Mouse (Mus musculus): ENCODE data around the gene Gdpd5. TPM values are rescaled to one million over a fixed set of nuclear protein-coding genes. Genes with fewer than 3 reads are reported as not detected.

Gdpd5 gene
- polyA plus RNA-seq, 1 experiment from 2014 or later = 53.3 TPM

GRCm38 (mm10) chr7:99395908-99396616 lies 14.8 kb downstream of the Gdpd5 start:
- Histone ChIP-seq H3K36me3 (replicated peaks) (0 out of 2 replicates have a peak, but pooled peaks cover 3% of the 10 kb centered on the region), H3K4me2 (no peak overlapping the region), H3K9me3 (no peaks in the 10 kb centered on the region), H3K9ac (no peak overlapping the region), H3K4me1 (peaks cover 9% of the 10 kb centered on the region; the same call in 1 of the 2 replicates), H3K27ac (no peak overlapping the region), H3K27me3 (replicated peaks) (no peaks in the 10 kb centered on the region), H3K4me3 (no peak overlapping the region)
- no peak; the same call in 1 of the 2 replicates for ATAC-seq (replicated peaks)
- 57% methylated on average over 11 of the region's 11 CpGs for WGBS

DNA sequence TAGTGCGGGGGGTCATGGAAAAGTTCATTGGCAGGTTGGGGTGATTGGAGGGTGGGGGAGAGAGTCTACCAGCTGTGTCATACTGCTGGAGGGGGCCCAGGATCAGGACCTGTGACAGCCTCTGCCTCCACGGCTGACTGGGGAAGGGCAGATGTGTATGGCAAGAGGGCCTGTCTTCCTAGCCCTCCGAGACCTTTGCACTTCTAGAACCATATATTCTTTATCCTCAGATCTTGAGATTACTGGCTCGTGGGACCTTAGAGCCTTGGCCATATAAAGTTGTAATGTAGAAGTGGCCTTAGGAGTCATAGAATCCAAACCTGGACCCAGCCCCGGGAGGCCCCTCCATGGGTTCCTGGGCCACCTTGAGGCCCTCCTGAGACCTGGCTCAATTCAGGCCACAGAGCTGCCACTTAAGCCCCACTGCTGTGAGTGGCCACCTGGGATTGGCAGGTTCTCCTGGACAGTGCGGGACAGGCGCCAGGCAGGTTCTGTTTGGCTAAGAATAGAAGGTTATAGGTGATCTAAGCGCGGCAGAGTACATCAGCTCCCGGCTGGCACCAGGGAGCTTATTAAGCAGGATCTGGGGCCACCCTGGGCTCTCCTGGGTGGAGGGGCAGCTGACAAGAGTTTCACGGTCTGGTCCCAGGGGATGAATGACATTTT lies 15.9 kb downstream of the Gdpd5 start:
- 71% methylated on average over 11 of the region's 11 CpGs for WGBS
- Histone ChIP-seq H3K9me3 (no peaks in the 10 kb centered on the region), H3K4me1 (peaks cover 9% of the 10 kb centered on the region; the same call in 1 of the 2 replicates), H3K4me3 (no peak overlapping the region), H3K27ac (no peak overlapping the region), H3K36me3 (replicated peaks) (0 out of 2 replicates have a peak, but pooled peaks cover 3% of the 10 kb centered on the region), H3K4me2 (no peak overlapping the region), H3K27me3 (replicated peaks) (no peaks in the 10 kb centered on the region), H3K9ac (no peak overlapping the region)
- no peak for ATAC-seq (replicated peaks)

DNA sequence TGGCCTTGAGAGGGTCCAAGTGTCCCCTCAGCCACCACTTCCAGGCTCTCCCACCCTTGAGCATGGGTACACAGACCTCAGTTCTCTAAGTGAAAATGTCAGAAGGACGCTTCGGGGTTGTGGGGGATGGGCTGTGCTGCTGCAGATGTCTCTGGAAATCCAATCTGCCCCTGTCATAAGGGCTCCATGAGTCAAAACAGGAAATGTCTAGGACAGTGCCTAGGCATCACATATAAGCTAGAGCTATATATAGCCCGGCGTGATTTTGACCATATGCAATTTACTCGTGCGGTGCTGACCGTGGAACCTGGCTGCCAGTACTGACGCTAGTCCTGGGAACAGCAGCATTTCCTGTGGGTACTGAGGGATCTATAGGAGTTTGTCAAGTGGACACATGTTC lies 20.2 kb downstream of the Gdpd5 start:
- peaks cover 4% of the 10 kb centered on the region; the same call in 1 of the 2 replicates for H3K4me1 ChIP-seq
- no peaks in the 10 kb centered on the region for H3K27me3 ChIP-seq (replicated peaks)
- WGBS = 81% methylated on average over 8 of the region's 8 CpGs
- no peak for ATAC-seq (replicated peaks)
- H3K36me3 ChIP-seq (replicated peaks) = peaks cover 8% of the 10 kb centered on the region; the same call in 1 of the 2 replicates
- no peak overlapping the region for H3K4me3 ChIP-seq
- no peak overlapping the region for H3K4me2 ChIP-seq
- no peak overlapping the region for H3K27ac ChIP-seq
- no peaks in the 10 kb centered on the region for H3K9me3 ChIP-seq
- no peak overlapping the region for H3K9ac ChIP-seq

DNA sequence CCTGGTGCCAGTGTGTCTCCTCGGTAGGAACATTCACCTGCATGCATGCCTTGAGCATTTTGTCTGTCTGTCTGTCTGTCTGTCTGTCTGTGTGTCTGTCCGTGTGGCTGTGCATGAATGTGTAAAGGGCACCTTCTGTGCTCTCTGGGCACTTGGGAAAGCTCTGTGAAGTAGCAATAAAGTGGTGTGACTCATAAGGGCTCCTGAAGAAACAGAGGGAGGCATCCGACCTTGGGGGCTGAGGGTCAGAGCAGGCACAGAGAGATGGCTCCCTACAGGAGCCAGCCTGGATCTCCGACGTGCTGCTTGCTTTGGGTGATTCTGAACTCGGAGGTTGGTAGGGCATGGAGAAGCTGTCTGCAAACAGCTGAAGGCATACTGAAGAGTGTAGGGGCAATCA lies 21.3 kb downstream of the Gdpd5 start:
- Histone ChIP-seq H3K27me3 (replicated peaks) (no peaks in the 10 kb centered on the region), H3K36me3 (replicated peaks) (peaks cover 8% of the 10 kb centered on the region; the same call in 1 of the 2 replicates), H3K9me3 (no peaks in the 10 kb centered on the region), H3K9ac (no peak overlapping the region), H3K4me1 (no peaks in the 10 kb centered on the region), H3K27ac (no peak overlapping the region), H3K4me2 (no peak overlapping the region), H3K4me3 (no peak overlapping the region)
- WGBS = 82% methylated on average over 6 of the region's 6 CpGs
- no peak for ATAC-seq (replicated peaks)

DNA sequence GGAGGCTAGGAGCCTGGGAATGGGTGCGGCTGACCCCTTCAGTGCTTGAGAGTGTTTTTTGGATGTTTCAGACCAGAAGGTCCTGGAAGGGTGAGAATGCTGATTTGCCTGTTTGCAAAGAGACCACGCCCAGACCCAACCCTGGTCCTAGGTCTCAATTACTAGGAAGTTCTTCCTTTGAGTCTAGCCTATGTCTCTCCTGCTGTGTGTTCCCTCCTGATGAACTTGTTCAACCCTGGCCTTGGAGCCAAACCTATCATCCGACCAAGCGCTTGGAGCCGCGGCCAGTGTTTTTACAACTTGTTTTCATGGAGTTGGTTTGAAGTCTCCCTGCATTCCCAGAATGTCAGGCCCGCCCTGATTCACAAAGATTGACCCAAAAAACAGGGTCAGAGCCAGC lies 22.0 kb downstream of the Gdpd5 start:
- no peaks in the 10 kb centered on the region for H3K27me3 ChIP-seq (replicated peaks)
- H3K9ac ChIP-seq = no peak overlapping the region
- ATAC-seq (replicated peaks) = no peak
- no peaks in the 10 kb centered on the region for H3K9me3 ChIP-seq
- H3K36me3 ChIP-seq (replicated peaks) = peaks cover 8% of the 10 kb centered on the region; the same call in 1 of the 2 replicates
- H3K4me2 ChIP-seq = no peak overlapping the region
- WGBS = 88% methylated on average over 7 of the region's 7 CpGs
- no peak overlapping the region for H3K4me3 ChIP-seq
- no peak overlapping the region for H3K27ac ChIP-seq
- H3K4me1 ChIP-seq = no peaks in the 10 kb centered on the region

DNA sequence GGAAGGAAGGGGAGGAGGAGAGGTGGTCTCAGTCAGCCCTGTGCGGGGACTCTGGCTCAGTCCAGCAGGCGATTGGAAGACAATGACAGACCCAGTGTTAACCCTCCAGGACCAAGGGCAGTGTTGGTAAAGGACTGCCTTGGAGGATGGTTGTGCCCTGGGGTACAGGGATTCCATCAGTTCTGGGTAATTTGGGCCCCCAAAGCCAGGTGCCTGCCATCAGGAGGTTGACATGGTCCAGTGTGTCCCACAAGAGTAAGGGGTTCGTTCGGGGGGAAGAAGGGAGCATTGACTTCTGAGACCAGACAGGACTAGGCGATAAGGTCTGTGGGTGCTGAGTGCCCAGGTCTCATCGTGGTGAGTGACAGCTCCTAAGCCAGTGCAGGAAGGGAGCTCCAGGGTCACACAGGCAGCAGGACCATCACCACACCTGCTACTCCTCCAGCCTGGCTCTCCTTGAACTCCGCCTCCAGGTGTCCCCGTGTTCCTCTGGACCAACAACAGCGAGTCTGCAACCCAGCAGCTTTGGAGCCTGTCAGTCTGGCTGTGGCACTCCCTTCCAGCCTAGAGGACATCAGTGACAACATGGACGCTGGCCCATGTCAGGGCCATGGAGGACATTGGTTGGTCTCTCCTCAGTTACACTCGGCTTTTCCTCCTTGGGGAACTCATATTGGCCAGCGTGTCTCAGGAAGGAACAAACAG lies 23.0 kb downstream of the Gdpd5 start:
- ATAC-seq (replicated peaks) = no peak
- no peaks in the 10 kb centered on the region for H3K4me1 ChIP-seq
- H3K27ac ChIP-seq = no peak overlapping the region
- H3K9ac ChIP-seq = no peak overlapping the region
- H3K4me3 ChIP-seq = no peak overlapping the region
- H3K9me3 ChIP-seq = no peaks in the 10 kb centered on the region
- 75% methylated on average over 12 of the region's 12 CpGs for WGBS
- H3K4me2 ChIP-seq = no peak overlapping the region
- no peaks in the 10 kb centered on the region for H3K27me3 ChIP-seq (replicated peaks)
- H3K36me3 ChIP-seq (replicated peaks) = peaks cover 8% of the 10 kb centered on the region; the same call in 1 of the 2 replicates

- ATAC-seq (replicated peaks) = no peak
- H3K4me3 ChIP-seq = no peak overlapping the region
Measured at GRCm38 (mm10) chr7:99405386-99406155, 24.4 kb downstream of the Gdpd5 start.

GRCm38 (mm10) chr7:99407598-99407997 lies 26.4 kb downstream of the Gdpd5 start:
- H3K27me3 ChIP-seq (replicated peaks) = no peaks in the 10 kb centered on the region
- no peaks in the 10 kb centered on the region for H3K4me1 ChIP-seq
- no peak overlapping the region for H3K4me3 ChIP-seq
- no peaks in the 10 kb centered on the region for H3K9me3 ChIP-seq
- H3K27ac ChIP-seq = no peak overlapping the region
- peaks cover 5% of the 10 kb centered on the region; the same call in 1 of the 2 replicates for H3K36me3 ChIP-seq (replicated peaks)
- no peak for ATAC-seq (replicated peaks)
- WGBS = 85% methylated on average over 2 of the region's 2 CpGs
- no peak overlapping the region for H3K9ac ChIP-seq
- no peak overlapping the region for H3K4me2 ChIP-seq

More at GRCm38 (mm10) chr7:99405386-99406155, 24.4 kb downstream of the Gdpd5 start:
- WGBS = 25% methylated on average over 8 of the region's 8 CpGs
- H3K4me2 ChIP-seq = no peak overlapping the region
- H3K36me3 ChIP-seq (replicated peaks) = peaks cover 5% of the 10 kb centered on the region; the same call in 1 of the 2 replicates
- no peak overlapping the region for H3K9ac ChIP-seq
- no peaks in the 10 kb centered on the region for H3K4me1 ChIP-seq
- no peaks in the 10 kb centered on the region for H3K27me3 ChIP-seq (replicated peaks)
- no peak overlapping the region for H3K27ac ChIP-seq
- no peaks in the 10 kb centered on the region for H3K9me3 ChIP-seq

GRCm38 (mm10) chr7:99409441-99410222 lies 28.4 kb downstream of the Gdpd5 start:
- Histone ChIP-seq H3K27me3 (replicated peaks) (no peaks in the 10 kb centered on the region), H3K4me3 (no peak overlapping the region), H3K4me2 (no peak overlapping the region), H3K36me3 (replicated peaks) (peaks cover 14% of the 10 kb centered on the region), H3K9ac (no peak overlapping the region), H3K4me1 (no peaks in the 10 kb centered on the region), H3K9me3 (no peaks in the 10 kb centered on the region), H3K27ac (no peak overlapping the region)
- no peak for ATAC-seq (replicated peaks)
- WGBS = 82% methylated on average over 8 of the region's 8 CpGs

DNA sequence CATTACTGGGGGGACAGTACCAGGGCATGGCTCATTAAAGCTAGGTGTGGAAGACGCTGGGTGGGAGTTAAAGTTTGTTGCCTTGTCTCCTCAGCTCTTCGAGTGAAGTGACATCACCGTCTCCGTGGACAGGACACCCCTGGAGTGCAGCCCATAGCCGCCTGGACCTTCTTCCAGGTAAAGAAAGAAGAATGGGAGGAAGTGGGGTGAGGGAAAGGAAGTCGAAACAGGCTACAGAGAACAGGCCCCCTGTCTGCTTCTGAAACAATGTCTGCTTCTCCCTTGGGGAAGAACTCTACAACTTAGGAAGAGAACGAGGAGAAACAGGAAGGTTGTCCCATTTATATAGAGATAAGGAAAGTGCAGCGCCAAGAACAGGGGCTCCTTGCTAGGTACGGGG lies 29.1 kb downstream of the Gdpd5 start:
- Histone ChIP-seq H3K27me3 (replicated peaks) (no peaks in the 10 kb centered on the region), H3K4me3 (no peak overlapping the region), H3K4me1 (no peaks in the 10 kb centered on the region), H3K9me3 (no peaks in the 10 kb centered on the region), H3K27ac (no peak overlapping the region), H3K36me3 (replicated peaks) (peaks cover 9% of the 10 kb centered on the region), H3K9ac (no peak overlapping the region), H3K4me2 (no peak overlapping the region)
- 87% methylated on average over 9 of the region's 9 CpGs for WGBS
- ATAC-seq (replicated peaks) = no peak

DNA sequence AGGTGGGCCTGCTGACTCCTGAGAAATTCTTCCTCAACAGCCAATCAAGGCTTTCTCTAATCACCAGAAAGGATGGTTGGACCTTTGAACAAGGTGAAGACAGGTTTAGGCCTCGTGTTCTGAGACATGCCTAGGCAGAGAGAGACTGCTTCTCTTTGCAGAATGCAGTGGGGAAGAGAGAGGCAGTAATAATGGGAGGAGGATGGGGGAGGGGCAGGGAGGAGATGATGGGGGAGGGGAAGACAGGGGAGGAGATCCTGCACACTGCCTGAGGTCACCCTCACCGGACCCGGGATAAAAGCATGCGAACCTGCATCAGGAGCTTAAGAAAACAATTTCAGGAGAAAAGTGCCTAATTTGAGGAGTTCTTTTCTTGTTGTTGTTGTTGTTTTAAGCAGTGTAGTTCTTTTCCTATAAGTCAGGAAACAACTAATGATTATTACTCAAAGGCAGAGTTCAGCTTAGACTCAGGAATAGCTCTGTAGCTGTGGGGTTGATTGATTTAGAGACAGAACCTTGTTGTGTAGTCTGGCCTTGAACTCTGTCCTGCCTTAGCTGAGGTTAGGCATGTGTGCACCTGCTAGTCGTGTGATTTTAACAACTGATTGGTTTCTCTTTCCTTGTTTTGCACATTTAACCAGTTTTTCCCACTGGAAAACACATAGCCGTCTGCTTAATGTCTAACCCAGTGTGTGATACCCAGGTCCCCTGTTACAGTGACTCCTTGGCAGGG lies 30.0 kb downstream of the Gdpd5 start:
- peaks cover 12% of the 10 kb centered on the region for H3K36me3 ChIP-seq (replicated peaks)
- no peaks in the 10 kb centered on the region for H3K9me3 ChIP-seq
- H3K4me3 ChIP-seq = no peak overlapping the region
- H3K4me2 ChIP-seq = no peak overlapping the region
- H3K27ac ChIP-seq = no peak overlapping the region
- no peaks in the 10 kb centered on the region for H3K4me1 ChIP-seq
- H3K9ac ChIP-seq = no peak overlapping the region
- no peak for ATAC-seq (replicated peaks)
- no peaks in the 10 kb centered on the region for H3K27me3 ChIP-seq (replicated peaks)
- WGBS = 44% methylated on average over 6 of the region's 6 CpGs
